Mouse (Mus musculus) retina, adult 2 months (tissue): ENCODE measurements around the gene Adamts3.

Source experiments
- DNase-seq: peaks from one replicate; pipeline ENCODE4 v3.0.0-alpha.2; 2012; ENCODE audit warnings: low read depth, low spot score

Gene Adamts3

GRCm38 (mm10) chr5:89816610-89817009 is 66.5 kb downstream of the Adamts3 start:
- no peak for DNase-seq

GRCm38 (mm10) chr5:89814552-89814951 is 68.6 kb downstream of the Adamts3 start:
- no peak for DNase-seq

GRCm38 (mm10) chr5:89800181-89800816 is 82.8 kb downstream of the Adamts3 start:
- DNase-seq, result no peak

- DNase-seq, result no peak
Measured at GRCm38 (mm10) chr5:89793706-89794105, 89.4 kb downstream of the Adamts3 start.

- DNase-seq, result no peak
Measured at GRCm38 (mm10) chr5:89784635-89785034, 98.5 kb downstream of the Adamts3 start.

- DNase-seq, result no peak
Measured at GRCm38 (mm10) chr5:89779823-89780222, 103.3 kb downstream of the Adamts3 start.

- DNase-seq, result no peak
Measured at GRCm38 (mm10) chr5:89778610-89779009, 104.5 kb downstream of the Adamts3 start.

GRCm38 (mm10) chr5:89777411-89777810 is 105.7 kb downstream of the Adamts3 start:
- DNase-seq, result no peak

- no peak for DNase-seq
Measured at GRCm38 (mm10) chr5:89770655-89771355, 112.3 kb downstream of the Adamts3 start.

- no peak for DNase-seq
Measured at GRCm38 (mm10) chr5:89763189-89764187, 119.6 kb downstream of the Adamts3 start.

- DNase-seq, result no peak
Measured at GRCm38 (mm10) chr5:89760368-89760767, 122.8 kb downstream of the Adamts3 start.

- DNase-seq, result no peak
Measured at GRCm38 (mm10) chr5:89751836-89752235, 131.3 kb downstream of the Adamts3 start.

- DNase-seq, result no peak
Measured at GRCm38 (mm10) chr5:89748185-89748884, 134.8 kb downstream of the Adamts3 start.

GRCm38 (mm10) chr5:89747149-89747659 is 135.9 kb downstream of the Adamts3 start:
- no peak for DNase-seq

GRCm38 (mm10) chr5:89745112-89745511 is 138.0 kb downstream of the Adamts3 start:
- no peak for DNase-seq

- DNase-seq, result no peak
Measured at GRCm38 (mm10) chr5:89734759-89735158, 148.4 kb downstream of the Adamts3 start.

GRCm38 (mm10) chr5:89730411-89730810 is 152.7 kb downstream of the Adamts3 start:
- DNase-seq, result no peak

GRCm38 (mm10) chr5:89728117-89728516 is 155.0 kb downstream of the Adamts3 start:
- DNase-seq, result no peak

GRCm38 (mm10) chr5:89727497-89728057 is 155.6 kb downstream of the Adamts3 start:
- DNase-seq, result no peak

- DNase-seq, result no peak
Measured at GRCm38 (mm10) chr5:89714552-89714951, 168.6 kb downstream of the Adamts3 start.
